Mouse (Mus musculus): ENCODE measurements around the gene Ddx23. TPM values are rescaled to one million over a fixed set of nuclear protein-coding genes. Genes with fewer than 3 reads are reported as not detected.

The Ddx23 gene
- polyA plus RNA-seq, 1 experiment from 2014 or later, result 16.4 TPM

GRCm38 (mm10) chr15:98601832-98602190 is 60.9 kb downstream of the Ddx23 start:
- Histone ChIP-seq H3K4me2 (replicated peaks) (no peak overlapping the region), H3K9me3 (no peaks in the 10 kb centered on the region), H3K36me3 (peaks cover 67% of the 10 kb centered on the region), H3K9ac (no peak overlapping the region), H3K27ac (no peak overlapping the region), H3K4me3 (no peak overlapping the region), H3K27me3 (replicated peaks) (no peaks in the 10 kb centered on the region), H3K4me1 (peaks cover 20% of the 10 kb centered on the region)
- ATAC-seq (ENCODE audit: low FRiP score, low read depth), result no peak
- 84% methylated on average over 7 of the region's 7 CpGs for WGBS

GRCm38 (mm10) chr15:98600036-98600709 is 62.5 kb downstream of the Ddx23 start:
- Histone ChIP-seq H3K9ac (no peak overlapping the region), H3K9me3 (no peaks in the 10 kb centered on the region), H3K4me1 (peaks cover 18% of the 10 kb centered on the region), H3K4me2 (replicated peaks) (no peak overlapping the region), H3K27ac (no peak overlapping the region), H3K36me3 (peaks cover 84% of the 10 kb centered on the region), H3K27me3 (replicated peaks) (no peaks in the 10 kb centered on the region), H3K4me3 (no peak overlapping the region)
- 85% methylated on average over 12 of the region's 12 CpGs for WGBS
- ATAC-seq (ENCODE audit: low FRiP score, low read depth), result no peak

- WGBS, result 94% methylated on average over 14 of the region's 14 CpGs
- Histone ChIP-seq H3K27me3 (replicated peaks) (no peaks in the 10 kb centered on the region), H3K4me3 (no peak overlapping the region), H3K9me3 (no peaks in the 10 kb centered on the region), H3K27ac (no peak overlapping the region), H3K4me1 (no peaks in the 10 kb centered on the region), H3K36me3 (peaks cover 93% of the 10 kb centered on the region), H3K9ac (no peak overlapping the region), H3K4me2 (replicated peaks) (no peak overlapping the region)
- ATAC-seq (ENCODE audit: low FRiP score, low read depth), result no peak
Measured at GRCm38 (mm10) chr15:98596609-98597008, 66.1 kb downstream of the Ddx23 start.

Other genes with a start within 250 kb of the Ddx23 start
- not detected in 2 replicates for gene Olfr282, start 231.7 kb downstream of the Ddx23 start, polyA plus RNA-seq (2016; fragmentation: Nextera tagmentation; extraction: Ambion mirVana)
- gene Olfr281, start 210.3 kb downstream of the Ddx23 start, polyA plus RNA-seq (2016; fragmentation: Nextera tagmentation; extraction: Ambion mirVana), result not detected in 2 replicates
- gene OR5BS1P, start 193.0 kb downstream of the Ddx23 start, polyA plus RNA-seq (2016; fragmentation: Nextera tagmentation; extraction: Ambion mirVana), result not detected in 2 replicates
- not detected in 2 replicates for gene Lalba, start 180.2 kb downstream of the Ddx23 start, polyA plus RNA-seq (2016; fragmentation: Nextera tagmentation; extraction: Ambion mirVana)
- gene Olfr279, start 170.5 kb downstream of the Ddx23 start, polyA plus RNA-seq (2016; fragmentation: Nextera tagmentation; extraction: Ambion mirVana), result not detected in 2 replicates
- gene Kansl2, start 128.6 kb downstream of the Ddx23 start, polyA plus RNA-seq (2016; fragmentation: Nextera tagmentation; extraction: Ambion mirVana), result 169 and 183 TPM in 2 replicates
- 65.7 and 65.8 TPM in 2 replicates for gene Ccnt1, start 92.0 kb downstream of the Ddx23 start, polyA plus RNA-seq (2016; fragmentation: Nextera tagmentation; extraction: Ambion mirVana)
- not detected in 2 replicates for gene 4930415O20Rik, start 91.9 kb downstream of the Ddx23 start, polyA plus RNA-seq (2016; fragmentation: Nextera tagmentation; extraction: Ambion mirVana)
- 14.5 and 16.3 TPM in 2 replicates for gene Adcy6, start 52.8 kb downstream of the Ddx23 start, polyA plus RNA-seq (2016; fragmentation: Nextera tagmentation; extraction: Ambion mirVana)
- 108 and 127 TPM in 2 replicates for gene Cacnb3, start 32.1 kb downstream of the Ddx23 start, polyA plus RNA-seq (2016; fragmentation: Nextera tagmentation; extraction: Ambion mirVana)
- 7.8 and 9.7 TPM in 2 replicates for gene Rnd1, start 14.6 kb upstream of the Ddx23 start, polyA plus RNA-seq (2016; fragmentation: Nextera tagmentation; extraction: Ambion mirVana)
- 2.1 and 2.3 TPM in 2 replicates for gene Ccdc65, start 45.3 kb upstream of the Ddx23 start, polyA plus RNA-seq (2016; fragmentation: Nextera tagmentation; extraction: Ambion mirVana)
- gene Fkbp11, start 65.3 kb upstream of the Ddx23 start, polyA plus RNA-seq (2016; fragmentation: Nextera tagmentation; extraction: Ambion mirVana), result 7.7 and 8.9 TPM in 2 replicates
- 69.7 and 77.4 TPM in 2 replicates for gene Arf3, start 100.3 kb upstream of the Ddx23 start, polyA plus RNA-seq (2016; fragmentation: Nextera tagmentation; extraction: Ambion mirVana)
- gene Wnt10b, start 115.3 kb upstream of the Ddx23 start, polyA plus RNA-seq (2016; fragmentation: Nextera tagmentation; extraction: Ambion mirVana), result 0.26 and 0.53 TPM in 2 replicates
- gene Wnt1, start 127.0 kb upstream of the Ddx23 start, polyA plus RNA-seq (2016; fragmentation: Nextera tagmentation; extraction: Ambion mirVana), result 7.5 and 12.3 TPM in 2 replicates
- gene Ddn, start 146.6 kb upstream of the Ddx23 start, polyA plus RNA-seq (2016; fragmentation: Nextera tagmentation; extraction: Ambion mirVana), result 0.47 and 0.82 TPM in 2 replicates
- gene Prkag1, start 168.6 kb upstream of the Ddx23 start, polyA plus RNA-seq (2016; fragmentation: Nextera tagmentation; extraction: Ambion mirVana), result 70.1 and 79.2 TPM in 2 replicates
- 10.4 and 12.3 TPM in 2 replicates for gene Kmt2d, start 208.3 kb upstream of the Ddx23 start, polyA plus RNA-seq (2016; fragmentation: Nextera tagmentation; extraction: Ambion mirVana)
- 27.8 and 27.9 TPM in 2 replicates for gene Rhebl1, start 231.6 kb upstream of the Ddx23 start, polyA plus RNA-seq (2016; fragmentation: Nextera tagmentation; extraction: Ambion mirVana)
- 1.6 and 1.9 TPM in 2 replicates for gene Dhh, start 235.6 kb upstream of the Ddx23 start, polyA plus RNA-seq (2016; fragmentation: Nextera tagmentation; extraction: Ambion mirVana)

Measured in neural tube, embryonic 12.5 days (tissue).